Mouse (Mus musculus): ENCODE results near the gene Sncg. TPM values are rescaled to one million over a fixed set of nuclear protein-coding genes. Genes with fewer than 3 reads are reported as not detected.

Gene Sncg
- polyA plus RNA-seq, 1 experiment from 2014 or later = 7.0 TPM

- H3K36me3 ChIP-seq (ENCODE audit: insufficient read depth, low read length) = no peaks in the 10 kb centered on the region
- H3K27me3 ChIP-seq (ENCODE audit: insufficient read depth, low read length) = no peaks in the 10 kb centered on the region
- no peak overlapping the region for H3K4me2 ChIP-seq (replicated peaks; ENCODE audit: low read depth, low read length)
- WGBS = 65% methylated on average over 4 of the region's 4 CpGs
- H3K27ac ChIP-seq (ENCODE audit: low read length) = no peak overlapping the region
- peaks cover 6% of the 10 kb centered on the region for H3K4me1 ChIP-seq (ENCODE audit: insufficient read depth, low read length)
- no peak overlapping the region for H3K9ac ChIP-seq (replicated peaks; ENCODE audit: low read length)
- ATAC-seq (ENCODE audit: low FRiP score, low TSS enrichment) = no peak
- H3K4me3 ChIP-seq (ENCODE audit: low read length) = no peak overlapping the region
- peaks cover 5% of the 10 kb centered on the region; the same call in 1 of the 2 replicates for H3K9me3 ChIP-seq (ENCODE audit: low read length)
Measured at GRCm38 (mm10) chr14:34362135-34362534, 12.5 kb downstream of the Sncg start.

- Histone ChIP-seq H3K27ac (ENCODE audit: low read length) (no peak overlapping the region), H3K9me3 (ENCODE audit: low read length) (peaks cover 4% of the 10 kb centered on the region; the same call in 1 of the 2 replicates), H3K4me3 (ENCODE audit: low read length) (no peak overlapping the region), H3K4me2 (replicated peaks; ENCODE audit: low read depth, low read length) (no peak overlapping the region), H3K27me3 (ENCODE audit: insufficient read depth, low read length) (no peaks in the 10 kb centered on the region), H3K36me3 (ENCODE audit: insufficient read depth, low read length) (no peaks in the 10 kb centered on the region), H3K4me1 (ENCODE audit: insufficient read depth, low read length) (peaks cover 6% of the 10 kb centered on the region), H3K9ac (replicated peaks; ENCODE audit: low read length) (no peak overlapping the region)
- WGBS = 44% methylated on average over 6 of the region's 6 CpGs
- ATAC-seq (ENCODE audit: low FRiP score, low TSS enrichment) = no peak
Measured at GRCm38 (mm10) chr14:34360251-34360650, 14.3 kb downstream of the Sncg start.

- Histone ChIP-seq H3K4me2 (replicated peaks; ENCODE audit: low read depth, low read length) (no peak overlapping the region), H3K4me1 (ENCODE audit: insufficient read depth, low read length) (peaks cover 6% of the 10 kb centered on the region), H3K36me3 (ENCODE audit: insufficient read depth, low read length) (no peaks in the 10 kb centered on the region), H3K9me3 (ENCODE audit: low read length) (no peaks in the 10 kb centered on the region), H3K27me3 (ENCODE audit: insufficient read depth, low read length) (no peaks in the 10 kb centered on the region), H3K4me3 (ENCODE audit: low read length) (no peak overlapping the region), H3K9ac (replicated peaks; ENCODE audit: low read length) (no peak overlapping the region), H3K27ac (ENCODE audit: low read length) (no peak overlapping the region)
- 52% methylated on average over 5 of the region's 5 CpGs for WGBS
- ATAC-seq (ENCODE audit: low FRiP score, low TSS enrichment) = no peak
Measured at GRCm38 (mm10) chr14:34359676-34360244, 14.8 kb downstream of the Sncg start.

GRCm38 (mm10) chr14:34357671-34358455 lies 16.7 kb downstream of the Sncg start:
- no peak for ATAC-seq (ENCODE audit: low FRiP score, low TSS enrichment)
- Histone ChIP-seq H3K4me1 (ENCODE audit: insufficient read depth, low read length) (no peaks in the 10 kb centered on the region), H3K36me3 (ENCODE audit: insufficient read depth, low read length) (no peaks in the 10 kb centered on the region), H3K9me3 (ENCODE audit: low read length) (no peaks in the 10 kb centered on the region), H3K4me2 (replicated peaks; ENCODE audit: low read depth, low read length) (no peak overlapping the region), H3K27ac (ENCODE audit: low read length) (no peak overlapping the region), H3K4me3 (ENCODE audit: low read length) (no peak overlapping the region), H3K27me3 (ENCODE audit: insufficient read depth, low read length) (no peaks in the 10 kb centered on the region), H3K9ac (replicated peaks; ENCODE audit: low read length) (no peak overlapping the region)
- 79% methylated on average over 7 of the region's 7 CpGs for WGBS

- 0 out of 2 replicates have a peak, but pooled peaks have one; percentile 35 for ATAC-seq (ENCODE audit: low FRiP score, low TSS enrichment)
- H3K9me3 ChIP-seq (ENCODE audit: low read length) = no peaks in the 10 kb centered on the region
- no peak within 1 kb of the TSS for H3K9ac ChIP-seq (replicated peaks; ENCODE audit: low read length)
- H3K4me3 ChIP-seq (ENCODE audit: low read length) = no peak within 1 kb of the TSS
- H3K4me2 ChIP-seq (replicated peaks; ENCODE audit: low read depth, low read length) = no peak within 1 kb of the TSS
- H3K4me1 ChIP-seq (ENCODE audit: insufficient read depth, low read length) = no peaks in the 10 kb centered on the region
- no peaks in the 10 kb centered on the region for H3K36me3 ChIP-seq (ENCODE audit: insufficient read depth, low read length)
- no peak within 1 kb of the TSS for H3K27ac ChIP-seq (ENCODE audit: low read length)
- WGBS = 80% methylated on average over 6 of the region's 6 CpGs
- no peaks in the 10 kb centered on the region for H3K27me3 ChIP-seq (ENCODE audit: insufficient read depth, low read length)
Measured at GRCm38 (mm10) chr14:34355301-34355700, 19.3 kb downstream of the Sncg start, which contains the start of gene Fam25c. Gene Fam25c (minus strand): TSS chr14:34355433.

- Histone ChIP-seq H3K36me3 (ENCODE audit: insufficient read depth, low read length) (no peaks in the 10 kb centered on the region), H3K4me2 (replicated peaks; ENCODE audit: low read depth, low read length) (no peak overlapping the region), H3K4me1 (ENCODE audit: insufficient read depth, low read length) (no peaks in the 10 kb centered on the region), H3K4me3 (ENCODE audit: low read length) (no peak overlapping the region), H3K27me3 (ENCODE audit: insufficient read depth, low read length) (no peaks in the 10 kb centered on the region), H3K9ac (replicated peaks; ENCODE audit: low read length) (no peak overlapping the region), H3K27ac (ENCODE audit: low read length) (no peak overlapping the region), H3K9me3 (ENCODE audit: low read length) (no peaks in the 10 kb centered on the region)
- 86% methylated on average over 4 of the region's 4 CpGs for WGBS
- ATAC-seq (ENCODE audit: low FRiP score, low TSS enrichment) = no peak
Measured at GRCm38 (mm10) chr14:34354456-34354855, 20.1 kb downstream of the Sncg start.

GRCm38 (mm10) chr14:34353326-34353725 lies 21.3 kb downstream of the Sncg start:
- no peak overlapping the region for H3K4me3 ChIP-seq (ENCODE audit: low read length)
- H3K4me2 ChIP-seq (replicated peaks; ENCODE audit: low read depth, low read length) = no peak overlapping the region
- 87% methylated on average over 3 of the region's 3 CpGs for WGBS
- no peaks in the 10 kb centered on the region for H3K27me3 ChIP-seq (ENCODE audit: insufficient read depth, low read length)
- no peak for ATAC-seq (ENCODE audit: low FRiP score, low TSS enrichment)
- H3K36me3 ChIP-seq (ENCODE audit: insufficient read depth, low read length) = no peaks in the 10 kb centered on the region
- peak overlapping the region; percentile 26; the same call in 1 of the 2 replicates for H3K27ac ChIP-seq (ENCODE audit: low read length)
- no peak overlapping the region for H3K9ac ChIP-seq (replicated peaks; ENCODE audit: low read length)
- H3K9me3 ChIP-seq (ENCODE audit: low read length) = no peaks in the 10 kb centered on the region
- no peaks in the 10 kb centered on the region for H3K4me1 ChIP-seq (ENCODE audit: insufficient read depth, low read length)

GRCm38 (mm10) chr14:34352523-34352922 lies 22.1 kb downstream of the Sncg start:
- no peaks in the 10 kb centered on the region for H3K4me1 ChIP-seq (ENCODE audit: insufficient read depth, low read length)
- H3K36me3 ChIP-seq (ENCODE audit: insufficient read depth, low read length) = no peaks in the 10 kb centered on the region
- H3K4me3 ChIP-seq (ENCODE audit: low read length) = no peak overlapping the region
- no peaks in the 10 kb centered on the region for H3K27me3 ChIP-seq (ENCODE audit: insufficient read depth, low read length)
- H3K4me2 ChIP-seq (replicated peaks; ENCODE audit: low read depth, low read length) = no peak overlapping the region
- H3K27ac ChIP-seq (ENCODE audit: low read length) = 0 out of 2 replicates have a peak overlapping the region, but pooled peaks have one; percentile 36
- H3K9me3 ChIP-seq (ENCODE audit: low read length) = no peaks in the 10 kb centered on the region
- WGBS = 75% methylated on average over 6 of the region's 6 CpGs
- ATAC-seq (ENCODE audit: low FRiP score, low TSS enrichment) = no peak
- no peak overlapping the region for H3K9ac ChIP-seq (replicated peaks; ENCODE audit: low read length)

- Histone ChIP-seq H3K9me3 (ENCODE audit: low read length) (no peaks in the 10 kb centered on the region), H3K4me2 (replicated peaks; ENCODE audit: low read depth, low read length) (no peak overlapping the region), H3K27me3 (ENCODE audit: insufficient read depth, low read length) (no peaks in the 10 kb centered on the region), H3K27ac (ENCODE audit: low read length) (no peak overlapping the region), H3K9ac (replicated peaks; ENCODE audit: low read length) (no peak overlapping the region), H3K36me3 (ENCODE audit: insufficient read depth, low read length) (no peaks in the 10 kb centered on the region), H3K4me3 (ENCODE audit: low read length) (no peak overlapping the region), H3K4me1 (ENCODE audit: insufficient read depth, low read length) (no peaks in the 10 kb centered on the region)
- ATAC-seq (ENCODE audit: low FRiP score, low TSS enrichment) = no peak
- WGBS = 63% methylated on average over 3 of the region's 3 CpGs
Measured at GRCm38 (mm10) chr14:34351660-34352059, 22.9 kb downstream of the Sncg start.

GRCm38 (mm10) chr14:34349007-34349406 lies 25.6 kb downstream of the Sncg start:
- 81% methylated on average over 8 of the region's 8 CpGs for WGBS
- ATAC-seq (ENCODE audit: low FRiP score, low TSS enrichment) = no peak
- no peak overlapping the region for H3K4me2 ChIP-seq (replicated peaks; ENCODE audit: low read depth, low read length)
- H3K36me3 ChIP-seq (ENCODE audit: insufficient read depth, low read length) = no peaks in the 10 kb centered on the region
- H3K9ac ChIP-seq (replicated peaks; ENCODE audit: low read length) = no peak overlapping the region
- no peaks in the 10 kb centered on the region for H3K9me3 ChIP-seq (ENCODE audit: low read length)
- H3K4me1 ChIP-seq (ENCODE audit: insufficient read depth, low read length) = no peaks in the 10 kb centered on the region
- H3K27ac ChIP-seq (ENCODE audit: low read length) = no peak overlapping the region
- no peaks in the 10 kb centered on the region for H3K27me3 ChIP-seq (ENCODE audit: insufficient read depth, low read length)
- no peak overlapping the region for H3K4me3 ChIP-seq (ENCODE audit: low read length)

All from kidney, embryonic 16.5 days (tissue).